Mouse (Mus musculus) cerebellum, adult 2 months (tissue): ENCODE measurements at regions not wholly inside any gene's neighbourhood (a gene's known extent, or its start where the extent isn't known, plus 50 kb on each side); places are given as distances from the start of the nearest gene placed in this dataset.

ENCODE experiments used
- CTCF ChIP-seq: fragments of 200-500 bp; IDR thresholded peaks from 2 replicates; pipeline ENCODE4 v1.5.1; 2011; ENCODE audit warnings: low read depth, mild to moderate bottlenecking, control low read depth, low read length, moderate library complexity, borderline replicate concordance; ENCODE audit not compliant: insufficient read depth
- POLR2A ChIP-seq: fragments of 200-500 bp; IDR thresholded peaks from 2 replicates; pipeline ENCODE4 v1.6.1; 2011; ENCODE audit warnings: low read length, control low read depth, borderline replicate concordance; ENCODE audit not compliant: insufficient read depth

DNA sequence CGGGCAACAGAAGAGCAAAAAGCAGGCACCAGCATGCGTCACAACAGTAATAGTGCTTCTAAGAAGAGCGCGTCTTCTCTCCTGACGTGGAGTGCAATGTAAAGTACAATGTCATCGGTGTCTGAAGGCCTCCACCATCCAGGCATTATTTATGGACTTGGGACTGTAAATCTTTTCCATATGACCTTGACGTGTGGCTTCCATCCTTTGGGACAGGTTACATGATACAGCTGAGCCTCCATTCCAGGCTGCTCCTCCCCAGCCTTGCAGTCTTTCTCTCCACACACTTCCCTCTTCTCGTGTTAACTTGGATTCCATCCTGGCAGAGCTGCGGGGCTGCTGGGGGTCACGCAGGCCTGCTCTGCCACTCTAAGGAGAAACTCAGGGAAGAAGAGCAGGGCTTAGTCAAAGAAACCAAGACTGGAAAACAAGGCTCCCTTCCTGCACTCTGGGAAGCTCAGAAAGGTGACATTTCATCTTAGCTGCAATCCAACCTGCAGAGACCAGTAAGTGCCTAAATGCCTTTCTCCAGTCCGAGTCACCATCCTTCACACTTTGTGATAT lies 150.0 kb downstream of the Gm12728 start:
- no peak for TF ChIP-seq CTCF
- TF ChIP-seq POLR2A, result no peak
